Mouse (Mus musculus) heart, adult 2 months (tissue): ENCODE results near the gene Cpsf4l.

Experiments
- EP300 ChIP-seq: fragments of 200-500 bp; IDR thresholded peaks from 2 replicates; pipeline ENCODE4 v1.6.1; 2011; ENCODE audit warnings: low read depth, low read length, control low read depth; ENCODE audit not compliant: insufficient read depth
- POLR2A ChIP-seq: fragments of 200-500 bp; IDR thresholded peaks from 2 replicates; pipeline ENCODE4 v1.6.1; 2011; ENCODE audit warnings: mild to moderate bottlenecking, low read depth, low read length, control low read depth; ENCODE audit not compliant: insufficient read depth

DNA sequence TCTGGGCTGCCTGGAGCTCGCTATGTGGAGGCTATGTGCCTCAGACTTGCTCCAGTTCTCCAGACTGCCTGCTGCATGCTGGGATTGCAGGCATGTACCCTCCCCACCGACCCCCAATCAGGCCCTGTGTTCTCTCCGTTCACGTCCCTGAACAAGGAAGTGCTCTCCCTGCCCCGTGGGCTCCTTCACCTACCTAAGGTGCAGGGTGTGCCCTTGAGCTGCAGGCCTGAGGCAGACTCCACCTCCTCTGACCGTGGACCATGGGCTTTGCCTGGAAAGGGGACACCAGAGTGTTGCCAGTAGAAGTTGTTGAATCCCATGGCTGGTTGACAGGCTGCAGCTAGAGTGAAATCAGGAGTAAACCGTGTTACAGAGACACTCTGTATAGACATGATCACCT is 10.2 kb downstream of the Cpsf4l start:
- TF ChIP-seq POLR2A (no peak), EP300 (no peak)
